Mouse (Mus musculus) stomach, embryonic 15.5 days (tissue): Measurements from ENCODE around the gene Dhx16. TPM values are rescaled to one million over a fixed set of nuclear protein-coding genes. Genes with fewer than 3 reads are reported as not detected.

Experiments used
- ATAC-seq: fragments of 200-750 bp; cut with Nextera tagmentation; 2 replicates; pipeline ENCODE4 v1.8.0; 2017; ENCODE audit warnings: low read depth, moderate number of reproducible peaks, moderate TSS enrichment; ENCODE audit not compliant: insufficient read depth, low FRiP score
- H3K27ac ChIP-seq: fragments of 300-500 bp; sonication (generic); 2 replicates; pipeline ENCODE4 v1.5.1; 2015; ENCODE audit warnings: mild to moderate bottlenecking, inconsistent platforms
- H3K27me3 ChIP-seq: fragments of 300-500 bp; sonication (generic); replicated peaks from 2 replicates; pipeline ENCODE4 v1.6.1; 2015; ENCODE audit warnings: inconsistent platforms
- H3K36me3 ChIP-seq: fragments of 300-500 bp; sonication (generic); 2 replicates; pipeline ENCODE4 v1.6.1; 2015; ENCODE audit warnings: inconsistent platforms
- H3K4me1 ChIP-seq: fragments of 300-500 bp; sonication (generic); 2 replicates; pipeline ENCODE4 v1.6.1; 2015; ENCODE audit warnings: inconsistent platforms
- H3K4me2 ChIP-seq: fragments of 300-500 bp; sonication (generic); 2 replicates; pipeline ENCODE4 v1.6.1; 2015; ENCODE audit warnings: mild to moderate bottlenecking, inconsistent platforms
- H3K4me3 ChIP-seq: fragments of 300-500 bp; sonication (generic); replicated peaks from 2 replicates; pipeline ENCODE4 v1.5.1; 2015; ENCODE audit warnings: inconsistent platforms
- H3K9ac ChIP-seq: fragments of 300-500 bp; sonication (generic); 2 replicates; pipeline ENCODE4 v1.6.1; 2015; ENCODE audit warnings: inconsistent platforms
- H3K9me3 ChIP-seq: fragments of 300-500 bp; sonication (generic); 2 replicates; pipeline ENCODE4 v1.6.1; 2016; ENCODE audit warnings: inconsistent platforms
- WGBS: fragments of 180-500 bp; shearing (Covaris S2); methylation state at CpG from one replicate; pipeline ENCODE4 v1.1.7; 2015; 5-methylcytosine and 5-hydroxymethylcytosine counted together
- polyA plus RNA-seq: library from polyadenylated mRNA; unstranded; fragments of >200 nt; fragmentation: Nextera tagmentation; extraction: Ambion mirVana; gene quantifications from 2 replicates; pipeline ENCODE4 v1.2.1, GENCODE M21; 2015

The Dhx16 gene
- polyA plus RNA-seq, 1 experiment from 2014 or later, result 37.8 TPM

GRCm38 (mm10) chr17:35861198-35861857 is 18.3 kb upstream of the Dhx16 start, which contains the start of gene Nrm:
TSS of gene Nrm (plus strand) at chr17:35861318.
- peak within 1 kb of the TSS; percentile 84 for H3K9ac ChIP-seq
- H3K27ac ChIP-seq, result peak within 1 kb of the TSS; percentile 96
- peaks cover 11% of the 10 kb centered on the region for H3K36me3 ChIP-seq
- H3K4me1 ChIP-seq, result peaks cover 14% of the 10 kb centered on the region
- under 1% methylated on average over 47 of the region's 47 CpGs for WGBS
- peak within 1 kb of the TSS; percentile 87 for H3K4me3 ChIP-seq
- H3K27me3 ChIP-seq, result no peaks in the 10 kb centered on the region
- peak within 1 kb of the TSS; percentile 74 for H3K4me2 ChIP-seq
- ATAC-seq, result peak; percentile 91
- no peaks in the 10 kb centered on the region for H3K9me3 ChIP-seq

DNA sequence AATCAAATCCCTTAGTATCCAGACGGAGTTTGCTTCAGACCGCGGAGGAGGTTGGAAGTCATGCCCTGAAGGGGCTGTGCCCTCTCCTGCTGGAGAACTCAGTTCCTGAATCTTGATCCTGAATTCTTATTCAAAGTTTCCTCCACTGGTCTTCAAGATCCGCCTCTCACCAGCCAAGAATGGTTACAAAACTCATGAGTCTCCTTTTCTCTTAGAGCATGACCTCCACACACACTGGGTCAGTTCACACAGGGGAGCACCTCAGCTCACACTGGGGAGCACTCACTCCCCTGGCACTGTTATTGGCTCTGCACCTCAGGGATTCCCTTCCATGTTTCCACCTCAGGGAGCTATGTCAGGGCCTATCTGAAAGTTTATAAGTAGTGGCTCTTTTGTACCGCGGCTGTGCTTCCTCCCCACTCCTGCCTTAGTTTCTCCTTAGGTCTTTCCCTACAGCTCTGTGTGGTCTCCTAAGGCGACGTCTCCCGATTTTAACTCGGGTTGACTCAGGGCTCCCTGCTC is 14.7 kb upstream of the Dhx16 start:
- no peak for ATAC-seq
- Histone ChIP-seq H3K4me2 (peak overlapping the region; percentile 93), H3K27ac (peak overlapping the region; percentile 98), H3K27me3 (no peaks in the 10 kb centered on the region), H3K4me3 (peak overlapping the region; percentile 57), H3K4me1 (peaks cover 35% of the 10 kb centered on the region), H3K9ac (peak overlapping the region; percentile 68; the same call in 1 of the 2 replicates), H3K9me3 (no peaks in the 10 kb centered on the region), H3K36me3 (no peaks in the 10 kb centered on the region)
- 31% methylated on average over 10 of the region's 10 CpGs for WGBS

- under 1% methylated on average over 44 of the region's 48 CpGs for WGBS
- Histone ChIP-seq H3K4me1 (peaks cover 42% of the 10 kb centered on the region), H3K27ac (peak within 1 kb of the TSS; percentile 98), H3K27me3 (no peaks in the 10 kb centered on the region), H3K36me3 (no peaks in the 10 kb centered on the region), H3K9ac (peak within 1 kb of the TSS; percentile 68), H3K9me3 (no peaks in the 10 kb centered on the region), H3K4me3 (peak within 1 kb of the TSS; percentile 57), H3K4me2 (peak within 1 kb of the TSS; percentile 93)
- peak; percentile 44 for ATAC-seq
Observed at GRCm38 (mm10) chr17:35865481-35866280, 13.9 kb upstream of the Dhx16 start, which contains the start of gene Ppp1r18. TSS of gene Ppp1r18 (plus strand) at chr17:35865593.

DNA sequence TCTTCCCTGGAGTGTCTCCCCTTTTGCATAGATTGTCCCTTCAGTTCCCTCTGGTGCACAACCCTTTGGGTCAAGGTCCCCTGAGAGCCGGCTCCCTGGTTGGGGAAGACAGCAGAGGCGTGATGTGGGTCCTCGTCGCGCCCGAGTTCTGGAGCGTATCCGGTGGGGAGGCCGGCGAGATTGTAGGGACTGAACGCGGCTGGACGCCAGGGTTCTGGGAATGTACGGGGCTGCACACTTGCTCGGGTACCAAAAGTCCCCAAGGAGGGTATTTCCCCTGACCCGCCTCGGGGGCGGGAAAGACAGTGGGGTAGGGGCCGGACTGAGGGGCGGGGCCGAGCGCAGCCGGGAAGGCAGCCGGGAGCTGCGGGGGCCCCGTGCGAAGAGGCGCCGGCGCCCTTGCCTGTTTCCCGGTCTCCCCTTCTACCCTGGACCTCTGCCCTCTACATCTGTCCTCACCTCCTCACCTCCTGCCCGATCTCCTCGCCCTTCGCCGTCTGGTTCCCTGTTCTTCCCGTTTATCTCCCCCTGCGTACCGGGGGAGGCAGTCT is 13.3 kb upstream of the Dhx16 start:
- Histone ChIP-seq H3K9me3 (no peaks in the 10 kb centered on the region), H3K27ac (peak overlapping the region; percentile 98), H3K36me3 (no peaks in the 10 kb centered on the region), H3K4me1 (peaks cover 46% of the 10 kb centered on the region), H3K27me3 (no peaks in the 10 kb centered on the region), H3K4me2 (peak overlapping the region; percentile 93), H3K9ac (peak overlapping the region; percentile 68), H3K4me3 (peak overlapping the region; percentile 57)
- WGBS, result under 1% methylated on average over 38 of the region's 38 CpGs
- ATAC-seq, result peak; percentile 29; the same call in 1 of the 2 replicates

GRCm38 (mm10) chr17:35866911-35867890 is 12.4 kb upstream of the Dhx16 start:
- Histone ChIP-seq H3K27ac (peak overlapping the region; percentile 98), H3K4me3 (peak overlapping the region; percentile 57), H3K27me3 (no peaks in the 10 kb centered on the region), H3K4me2 (peak overlapping the region; percentile 93), H3K36me3 (no peaks in the 10 kb centered on the region), H3K9ac (peak overlapping the region; percentile 68), H3K9me3 (no peaks in the 10 kb centered on the region), H3K4me1 (peaks cover 42% of the 10 kb centered on the region)
- ATAC-seq, result no peak
- 12% methylated on average over 26 of the region's 26 CpGs for WGBS

GRCm38 (mm10) chr17:35868165-35868820 is 11.3 kb upstream of the Dhx16 start:
- peak overlapping the region; percentile 98 for H3K27ac ChIP-seq
- no peaks in the 10 kb centered on the region for H3K36me3 ChIP-seq
- no peaks in the 10 kb centered on the region for H3K27me3 ChIP-seq
- H3K4me1 ChIP-seq, result peaks cover 43% of the 10 kb centered on the region
- peak overlapping the region; percentile 31; the same call in 1 of the 2 replicates for H3K9ac ChIP-seq
- peak overlapping the region; percentile 93 for H3K4me2 ChIP-seq
- H3K9me3 ChIP-seq, result no peaks in the 10 kb centered on the region
- peak overlapping the region; percentile 57 for H3K4me3 ChIP-seq
- ATAC-seq, result 0 out of 2 replicates have a peak, but pooled peaks have one; percentile 5
- 25% methylated on average over 17 of the region's 17 CpGs for WGBS

GRCm38 (mm10) chr17:35868961-35869345 is 10.7 kb upstream of the Dhx16 start:
- Histone ChIP-seq H3K27me3 (no peaks in the 10 kb centered on the region), H3K4me3 (peak overlapping the region; percentile 57), H3K36me3 (no peaks in the 10 kb centered on the region), H3K27ac (peak overlapping the region; percentile 98), H3K4me2 (peak overlapping the region; percentile 93), H3K9me3 (no peaks in the 10 kb centered on the region), H3K4me1 (peaks cover 47% of the 10 kb centered on the region), H3K9ac (peak overlapping the region; percentile 31)
- ATAC-seq, result no peak
- WGBS, result 4% methylated on average over 7 of the region's 7 CpGs

DNA sequence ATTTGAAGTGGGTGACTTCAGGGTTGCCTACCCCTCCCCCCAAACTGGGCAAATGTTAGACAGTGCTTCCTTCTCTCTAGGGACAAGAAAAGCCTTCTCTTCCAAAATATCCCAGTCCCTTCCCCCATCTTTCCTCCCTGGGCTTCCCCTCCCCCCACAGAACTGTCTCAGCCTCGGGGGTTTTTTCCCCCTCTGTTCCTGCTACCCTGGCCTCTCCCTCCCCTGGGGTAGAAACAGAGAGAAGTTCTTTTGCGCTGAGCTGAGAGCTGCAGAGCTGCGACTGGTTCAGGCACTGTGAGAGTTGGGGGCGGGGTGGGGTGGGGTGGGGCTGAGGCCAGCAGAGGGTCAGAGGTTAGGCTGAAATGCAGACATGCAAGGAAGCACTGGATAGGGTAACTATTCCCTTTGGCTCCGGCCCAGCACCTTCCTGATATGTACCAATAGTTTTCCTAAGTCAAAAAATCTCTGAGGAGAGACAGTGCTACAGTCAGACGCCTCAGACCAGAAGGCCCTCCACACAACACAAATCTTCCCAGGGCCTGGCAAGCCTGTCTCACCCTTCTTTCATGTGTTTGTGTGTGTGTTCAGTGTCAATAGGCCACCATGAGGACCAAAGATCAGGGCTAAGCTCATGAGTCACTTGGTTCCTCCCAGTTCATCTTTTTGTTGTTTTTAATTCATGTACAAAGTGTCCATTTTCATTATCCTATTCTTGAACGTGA is 10.1 kb upstream of the Dhx16 start:
- Histone ChIP-seq H3K36me3 (no peaks in the 10 kb centered on the region), H3K9me3 (no peaks in the 10 kb centered on the region), H3K4me3 (peak overlapping the region; percentile 57), H3K9ac (peak overlapping the region; percentile 31), H3K27me3 (no peaks in the 10 kb centered on the region), H3K27ac (peak overlapping the region; percentile 98), H3K4me2 (peak overlapping the region; percentile 93), H3K4me1 (peaks cover 46% of the 10 kb centered on the region)
- 3% methylated on average over 7 of the region's 7 CpGs for WGBS
- no peak for ATAC-seq

DNA sequence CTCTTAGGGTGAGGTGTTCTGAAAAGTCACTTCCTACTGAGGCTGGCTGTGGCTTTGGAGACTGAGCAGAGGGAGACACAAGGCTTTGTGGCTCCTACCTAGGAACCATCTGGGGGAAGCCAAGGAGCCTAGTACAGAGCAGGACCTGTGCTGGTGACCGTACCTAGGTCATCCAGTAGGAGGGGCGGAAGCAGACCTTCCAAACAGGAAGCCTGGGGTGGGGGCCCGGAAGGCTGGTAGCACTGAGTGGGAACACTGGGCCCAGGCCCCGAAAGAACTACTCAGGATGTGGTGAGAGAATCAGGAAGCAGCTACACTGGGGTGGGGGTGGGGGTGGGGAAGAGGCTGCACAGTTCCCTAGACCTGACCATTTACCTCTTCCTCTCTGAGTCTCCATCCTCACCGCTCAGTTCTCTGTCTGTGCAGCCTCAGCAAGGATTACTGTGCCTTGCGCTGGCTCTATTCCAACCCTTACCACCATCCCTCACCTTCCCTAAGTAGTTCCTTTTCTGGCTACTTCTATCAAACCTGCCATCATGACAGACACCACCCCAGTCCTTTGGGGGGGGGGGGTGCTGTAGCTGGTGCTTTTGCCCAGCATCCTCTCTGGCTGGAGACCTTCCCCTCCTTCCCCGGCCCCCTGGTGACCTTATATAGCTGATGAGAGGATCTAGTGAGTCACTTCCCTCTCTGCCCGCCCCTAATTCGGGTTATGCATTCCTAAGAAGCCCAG is 9.3 kb upstream of the Dhx16 start:
- Histone ChIP-seq H3K27ac (peak overlapping the region; percentile 98), H3K4me1 (peaks cover 38% of the 10 kb centered on the region), H3K9ac (no peak overlapping the region), H3K9me3 (no peaks in the 10 kb centered on the region), H3K4me2 (peak overlapping the region; percentile 93), H3K4me3 (peak overlapping the region; percentile 57), H3K36me3 (no peaks in the 10 kb centered on the region), H3K27me3 (no peaks in the 10 kb centered on the region)
- WGBS, result 44% methylated on average over 9 of the region's 9 CpGs
- ATAC-seq, result 0 out of 2 replicates have a peak, but pooled peaks have one; percentile 3
